Mouse (Mus musculus) lung, postnatal 14 days (tissue): ENCODE measurements around the gene Nhsl2.

Source experiments
- DNase-seq: peaks from one replicate; pipeline ENCODE4 v3.0.0; 2021

The Nhsl2 gene

DNA sequence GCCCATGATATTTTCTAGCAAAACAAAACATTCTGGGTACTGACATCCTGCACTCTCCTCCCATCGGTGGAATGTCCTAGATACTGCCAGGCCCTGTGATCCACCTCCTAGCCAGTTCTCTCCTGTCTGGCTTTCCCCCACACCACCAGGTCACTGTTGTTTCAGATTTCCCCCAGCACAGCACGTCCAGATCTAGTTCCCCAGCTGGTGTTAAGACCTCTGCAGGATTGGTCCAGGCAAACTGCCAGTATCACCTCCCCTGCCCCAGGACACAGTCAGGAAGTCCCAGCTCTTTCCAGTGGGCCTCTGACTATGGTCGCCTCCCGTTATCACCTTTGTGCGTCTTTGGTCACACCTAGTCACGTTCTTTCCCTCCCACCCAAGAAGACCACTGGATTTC lies 134.5 kb downstream of the Nhsl2 start:
- peak; percentile 24 for DNase-seq

DNA sequence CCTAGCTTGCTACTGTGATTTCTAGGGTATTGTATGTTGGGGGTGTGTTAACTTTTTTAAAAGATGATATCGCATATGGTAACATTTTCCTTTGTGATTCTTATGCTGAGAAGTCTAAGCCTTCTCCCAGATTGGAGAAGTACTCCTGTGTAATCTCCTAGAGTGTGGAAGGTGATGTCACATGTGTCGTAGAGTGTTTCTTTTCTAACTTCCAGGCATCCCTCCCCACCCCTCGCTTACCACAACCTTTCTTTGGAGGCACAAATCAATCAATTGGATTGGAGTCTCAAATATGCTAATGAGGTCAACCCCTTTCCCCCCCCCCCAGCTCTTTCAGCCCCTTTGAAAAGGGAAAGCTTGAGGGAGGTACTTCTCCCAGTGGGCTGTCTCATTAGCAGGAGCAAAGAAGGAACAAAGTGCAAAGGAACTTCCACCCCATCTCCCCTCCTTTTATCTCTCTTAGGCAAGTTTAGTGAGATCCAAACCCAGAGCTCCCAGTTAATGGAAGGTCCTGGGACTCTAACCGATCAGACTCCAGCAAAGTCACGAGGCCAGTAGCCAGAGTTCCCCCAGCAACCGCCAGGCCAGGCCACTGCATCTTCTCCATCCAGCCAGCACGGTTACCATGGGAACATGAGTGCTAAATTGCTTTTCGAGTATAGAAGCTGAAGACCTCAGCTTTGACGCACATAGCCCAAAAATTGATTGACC lies 137.6 kb downstream of the Nhsl2 start:
- DNase-seq: no peak

- DNase-seq: peak; percentile 43
These were observed 144.8 kb downstream of the Nhsl2 start for GRCm38 (mm10) chrX:101993841-101994571.

DNA sequence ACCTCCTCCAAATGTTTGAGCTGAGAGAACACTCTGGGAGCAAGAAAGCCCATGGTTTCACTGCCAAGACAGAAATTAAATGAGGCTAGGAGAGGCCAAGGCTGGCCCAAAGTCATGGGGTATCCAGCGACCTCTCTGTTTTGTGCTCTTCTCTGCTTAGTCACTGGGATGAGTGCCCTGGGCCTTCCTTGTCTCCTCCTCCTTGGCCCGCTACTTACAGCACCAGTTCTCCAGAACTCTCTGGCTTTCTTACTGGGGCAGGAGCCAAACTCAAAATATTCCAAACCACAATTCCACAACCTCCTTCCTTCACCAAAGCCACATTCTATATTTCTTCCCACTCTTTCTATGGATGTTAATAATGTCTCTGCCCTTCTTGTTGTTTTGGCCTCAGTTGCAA lies 147.5 kb downstream of the Nhsl2 start:
- no peak for DNase-seq

DNA sequence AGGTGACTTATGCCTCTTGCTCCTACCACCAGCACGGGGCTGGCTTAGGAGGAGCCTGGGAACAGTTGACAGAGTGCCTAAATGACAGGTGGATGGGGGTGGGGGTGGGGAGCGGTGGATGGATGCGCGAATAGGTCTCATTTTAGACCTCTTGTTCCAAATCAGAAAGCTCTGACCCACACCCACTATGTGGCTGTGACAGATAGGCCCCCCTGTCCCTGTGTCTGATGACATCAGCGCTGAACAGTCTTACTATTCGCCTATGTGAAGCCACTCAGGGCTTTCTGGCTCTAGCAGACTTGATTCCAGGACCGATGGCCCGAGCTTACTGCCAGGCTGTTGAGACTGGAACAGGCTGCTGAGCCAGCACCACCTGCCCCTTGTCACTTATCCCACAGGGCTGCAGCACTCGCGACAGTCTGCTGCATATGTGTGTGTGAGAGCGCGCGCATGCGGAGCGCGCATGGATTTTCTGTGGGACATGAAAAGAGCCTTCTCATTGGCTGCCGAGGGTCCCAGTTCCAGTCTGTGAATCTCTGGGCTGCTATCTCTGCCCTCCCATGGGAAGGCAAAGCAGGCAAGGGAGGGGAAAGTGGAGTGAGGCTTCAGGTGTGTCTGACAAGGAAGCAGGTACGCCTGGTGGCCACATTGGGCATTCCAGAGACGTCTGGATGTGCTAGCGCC lies 154.6 kb downstream of the Nhsl2 start:
- no peak for DNase-seq

GRCm38 (mm10) chrX:102004370-102004769 lies 155.2 kb downstream of the Nhsl2 start:
- no peak for DNase-seq

GRCm38 (mm10) chrX:102005141-102005641 lies 156.0 kb downstream of the Nhsl2 start:
- no peak for DNase-seq

- DNase-seq: no peak
These were observed 158.8 kb downstream of the Nhsl2 start for GRCm38 (mm10) chrX:102007935-102008334.

DNA sequence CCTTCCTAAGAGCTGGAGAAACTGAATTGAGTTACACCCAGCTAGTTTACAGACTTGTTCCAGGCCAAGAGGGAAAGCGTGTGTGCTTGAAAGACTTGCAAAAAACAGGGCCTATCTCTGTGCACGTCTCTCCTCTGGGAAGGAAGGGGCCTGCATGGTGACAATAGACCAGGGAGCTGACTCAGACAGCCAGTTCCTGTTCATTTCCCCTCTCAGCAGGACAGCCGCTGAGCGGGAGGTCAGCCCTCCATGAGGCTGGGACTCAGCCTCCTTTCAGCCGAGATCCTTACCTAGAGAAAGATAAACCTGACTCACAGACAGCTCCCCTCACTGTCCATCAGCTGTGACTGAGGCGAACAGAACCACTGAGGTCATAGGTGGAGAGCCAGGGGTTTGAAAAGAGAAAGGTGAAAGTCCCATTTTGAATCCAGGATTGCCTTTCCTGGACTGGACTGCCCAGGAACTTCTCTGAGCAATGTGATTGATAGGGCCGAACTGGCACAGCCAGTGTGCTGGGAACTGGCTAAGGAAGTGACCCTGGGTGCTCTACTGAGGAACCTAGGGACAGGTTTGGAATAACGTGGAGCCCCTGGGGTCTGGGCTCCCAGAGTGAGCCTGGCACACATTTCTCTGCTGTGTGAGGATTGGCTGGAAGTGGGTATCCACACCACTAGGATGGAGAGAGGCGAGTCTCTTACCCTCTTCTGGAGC lies 168.2 kb downstream of the Nhsl2 start:
- DNase-seq: no peak

DNA sequence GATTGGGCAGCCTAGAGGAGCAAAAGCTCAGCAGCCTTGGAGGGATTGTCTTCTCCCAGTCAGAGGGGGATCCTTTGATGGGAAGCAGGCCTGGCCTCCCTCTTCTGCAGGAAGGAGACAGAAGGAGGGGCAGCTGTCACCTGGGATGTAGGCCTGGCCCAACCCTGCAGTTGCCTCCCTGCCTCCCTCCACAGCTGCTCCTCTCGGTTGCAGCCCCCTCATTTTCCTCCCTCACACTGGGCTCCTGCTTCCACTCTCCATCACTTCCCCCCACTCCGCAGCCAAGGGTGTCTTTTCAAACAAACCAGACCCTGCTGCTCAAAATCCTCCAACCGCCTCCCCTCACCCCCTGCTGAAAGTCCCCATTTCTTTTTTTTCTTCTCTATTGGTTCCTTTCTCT lies 169.7 kb downstream of the Nhsl2 start:
- no peak for DNase-seq

DNA sequence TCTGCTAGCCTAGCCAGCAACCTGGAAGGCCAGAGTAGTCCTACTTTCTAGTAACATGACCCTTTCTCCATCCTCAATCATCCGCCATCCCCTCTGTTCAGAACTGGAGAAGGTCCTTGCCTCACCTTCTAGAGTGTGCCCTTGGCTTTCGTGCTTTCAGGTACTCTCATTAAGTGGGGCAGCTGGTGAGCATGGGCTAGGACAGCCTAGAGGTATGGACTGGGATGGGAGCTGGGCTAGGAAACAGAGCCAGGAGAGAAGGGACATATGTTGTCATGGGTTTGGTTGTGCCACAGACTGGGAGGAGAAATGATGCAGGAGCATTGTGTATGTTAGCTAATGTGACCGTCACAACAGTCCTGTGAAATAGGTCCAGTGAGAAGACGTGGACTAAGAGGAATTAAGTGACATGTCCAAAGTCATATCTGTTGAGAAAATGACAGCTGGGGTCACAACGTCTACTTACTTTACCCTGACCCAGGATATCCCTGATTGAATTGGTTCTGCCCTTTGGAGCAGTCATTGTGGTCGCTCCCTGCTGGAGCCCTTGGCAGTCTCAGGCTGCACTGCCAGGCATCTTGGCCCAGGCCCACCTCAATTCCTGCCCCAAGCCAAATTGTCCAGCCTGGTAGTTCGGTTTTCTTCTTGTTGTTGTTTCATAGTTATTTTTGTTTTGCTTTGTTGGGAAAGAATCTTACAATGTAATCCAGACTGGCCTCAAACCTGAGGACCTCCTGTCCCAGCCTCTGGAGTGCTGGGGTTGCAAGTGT lies 170.5 kb downstream of the Nhsl2 start:
- DNase-seq: no peak

- no peak for DNase-seq
These were observed 175.8 kb downstream of the Nhsl2 start for GRCm38 (mm10) chrX:102024976-102025375.

DNA sequence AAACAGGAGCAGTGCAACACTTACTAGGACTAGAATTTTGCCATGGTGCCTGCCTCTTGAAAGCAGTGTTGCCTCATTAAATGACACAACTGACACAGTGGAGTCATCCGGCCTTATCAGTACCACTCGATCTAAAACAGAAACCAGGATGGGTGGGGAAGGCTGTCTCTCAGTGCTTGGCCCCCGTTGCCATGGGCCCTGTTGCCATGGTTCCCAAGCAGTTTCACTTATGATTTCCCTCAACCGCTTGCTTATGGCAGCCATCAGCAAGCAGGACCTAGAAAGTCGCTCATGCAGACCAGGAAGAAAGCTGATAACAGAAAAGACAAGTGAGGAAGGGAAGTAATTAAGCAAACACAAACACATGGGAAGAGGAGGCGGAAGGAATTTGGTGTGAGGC lies 182.7 kb downstream of the Nhsl2 start:
- DNase-seq: peak; percentile 66

DNA sequence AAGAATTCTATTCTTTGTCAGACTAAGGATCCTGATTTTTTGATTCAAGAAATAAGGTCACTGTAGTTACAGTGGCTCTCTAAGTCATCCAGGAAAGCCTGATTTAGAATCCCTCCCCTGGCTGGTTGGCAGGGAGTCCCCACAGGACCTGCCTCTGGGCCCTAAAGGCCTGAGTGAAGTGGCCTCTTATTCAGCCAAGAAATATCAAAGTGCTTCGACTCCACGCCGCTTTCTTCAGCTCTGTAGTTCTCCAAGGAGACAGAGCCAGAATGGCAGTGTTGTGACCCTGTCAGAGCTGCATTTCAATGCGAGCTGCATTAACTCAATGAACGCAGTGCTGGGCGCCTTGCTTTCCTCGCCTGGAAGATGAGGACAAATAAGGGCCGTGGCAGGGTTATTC lies 183.2 kb downstream of the Nhsl2 start:
- DNase-seq: no peak

DNA sequence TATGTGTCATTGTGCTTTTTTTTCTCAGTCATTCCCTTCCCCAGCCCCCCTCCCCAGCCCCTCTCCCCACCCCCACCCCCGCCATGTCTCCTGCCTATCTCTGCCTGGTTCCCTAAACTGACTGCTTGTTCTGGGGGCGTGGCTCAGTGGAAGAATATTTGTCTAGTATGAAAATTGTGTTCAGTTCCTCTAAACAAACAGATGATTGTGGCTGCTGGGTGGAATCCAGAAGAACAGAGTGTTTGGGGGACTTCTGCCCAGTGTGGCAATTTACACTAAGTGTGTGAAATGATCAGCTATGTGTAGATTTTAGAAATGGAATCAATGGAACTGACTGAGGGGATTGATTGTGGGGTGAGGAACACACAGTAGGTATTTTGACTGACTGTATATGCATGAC lies 184.4 kb downstream of the Nhsl2 start:
- DNase-seq: no peak

- DNase-seq: no peak
These were observed 186.5 kb downstream of the Nhsl2 start for GRCm38 (mm10) chrX:102035671-102036070.

DNA sequence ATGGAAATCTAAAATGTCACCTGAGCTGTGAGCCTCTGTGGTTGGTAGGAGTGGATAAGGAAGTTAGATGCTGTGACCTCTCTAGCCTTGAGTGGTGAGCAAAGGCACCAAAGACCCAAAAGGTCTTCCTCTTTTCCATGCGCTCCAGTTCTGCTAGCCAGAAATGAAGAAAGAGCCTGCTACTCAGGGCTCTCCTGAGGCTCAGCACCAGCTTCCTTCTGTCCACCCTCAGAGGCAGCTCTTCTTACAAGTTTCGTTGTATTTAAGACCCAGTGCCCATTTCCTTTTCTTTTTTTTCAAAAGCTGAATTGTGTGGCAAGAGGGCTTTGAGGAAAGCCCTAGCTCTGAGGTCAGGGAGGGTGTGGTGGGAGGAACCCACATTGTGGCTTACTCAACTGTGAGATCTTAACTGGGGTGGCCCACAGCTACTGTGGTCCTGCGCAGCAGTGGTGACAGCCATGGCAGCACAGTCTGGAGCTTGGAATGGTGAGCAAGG lies 187.7 kb downstream of the Nhsl2 start:
- no peak for DNase-seq

- DNase-seq: no peak
These were observed 188.3 kb downstream of the Nhsl2 start for GRCm38 (mm10) chrX:102037506-102037905.

DNA sequence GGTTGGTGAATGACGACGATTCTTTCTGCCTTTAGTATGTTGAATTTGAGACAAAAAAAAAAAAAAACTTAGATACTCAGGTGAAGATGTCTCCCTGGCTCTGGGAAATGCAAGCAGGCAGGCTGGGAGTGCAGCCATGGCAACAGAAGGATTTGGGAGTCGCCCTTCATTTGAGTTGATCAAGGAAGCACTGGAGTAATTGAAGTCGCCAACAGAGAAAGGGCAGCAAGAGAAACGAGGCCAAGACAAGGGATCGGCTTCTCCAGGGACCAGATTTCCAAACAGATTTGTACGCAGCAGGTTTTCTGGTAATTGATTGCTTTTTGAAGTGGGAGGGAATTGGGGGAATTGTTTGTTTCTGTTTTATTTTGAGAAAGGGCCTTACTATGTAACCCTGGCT lies 192.4 kb downstream of the Nhsl2 start:
- no peak for DNase-seq

GRCm38 (mm10) chrX:102042386-102042785 lies 193.2 kb downstream of the Nhsl2 start:
- DNase-seq: no peak

GRCm38 (mm10) chrX:102050552-102050951 lies 201.4 kb downstream of the Nhsl2 start:
- no peak for DNase-seq

DNA sequence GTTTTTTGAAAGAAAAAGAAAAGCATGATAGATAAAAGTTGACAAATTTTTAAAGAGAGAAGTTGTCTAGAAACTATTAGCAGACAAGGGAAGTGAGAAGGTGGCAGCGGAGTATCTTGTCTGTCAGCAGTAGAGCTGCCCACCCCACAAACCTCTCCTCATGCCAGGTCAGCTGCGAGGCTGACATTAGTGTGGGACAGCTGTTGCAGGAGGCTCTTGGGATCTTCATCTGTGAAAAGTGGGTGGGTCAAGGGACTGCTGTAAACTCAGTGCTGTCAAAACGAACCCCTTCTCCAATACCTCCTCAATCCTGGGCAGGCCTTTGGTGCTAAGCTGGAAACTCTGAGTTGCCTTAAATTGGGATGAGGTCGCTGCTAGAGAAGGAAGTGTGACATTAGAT lies 202.0 kb downstream of the Nhsl2 start:
- DNase-seq: no peak
